Mouse (Mus musculus) intestine, embryonic 16.5 days (tissue): ENCODE results near the gene Ntpcr. TPM values are rescaled to one million over a fixed set of nuclear protein-coding genes. Genes with fewer than 3 reads are reported as not detected.

Experiments used
- polyA plus RNA-seq: library from polyadenylated mRNA; unstranded; fragments of >200 nt; fragmentation: Nextera tagmentation; extraction: Ambion mirVana; gene quantifications from 2 replicates; pipeline ENCODE4 v1.2.1, GENCODE M21; 2015

The Ntpcr gene
- polyA plus RNA-seq, 1 experiment from 2014 or later, result 30.8 TPM

Other genes with a start within 250 kb of the Ntpcr start
- gene Sipa1l2, start 160.2 kb upstream of the Ntpcr start, polyA plus RNA-seq, result 4.9 and 6.8 TPM in 2 replicates
- 3.5 and 3.7 TPM in 2 replicates for gene Map10, start 60.1 kb upstream of the Ntpcr start, polyA plus RNA-seq
- 0.10 TPM in 2 replicates for gene Pcnx2, start 168.4 kb downstream of the Ntpcr start, polyA plus RNA-seq
- gene Map3k21, start 180.5 kb downstream of the Ntpcr start, polyA plus RNA-seq, result 2.8 and 3.8 TPM in 2 replicates